Mouse (Mus musculus) embryonic facial prominence, embryonic 14.5 days (tissue): ENCODE results near the gene Elovl7. TPM values are rescaled to one million over a fixed set of nuclear protein-coding genes. Genes with fewer than 3 reads are reported as not detected.
A peak's percentile ranks its signal among the peaks of the same experiment; 100 is the strongest.

Experiments
- ATAC-seq: fragments of 200-750 bp; cut with Nextera tagmentation; 2 replicates; pipeline ENCODE4 v1.8.0; 2017; ENCODE audit warnings: low read depth, moderate number of reproducible peaks, moderate TSS enrichment
- DNase-seq: peaks from one replicate; pipeline ENCODE4 v3.0.0-alpha.2; 2015; ENCODE audit warnings: low spot score
- H3K27ac ChIP-seq: fragments of 300-500 bp; sonication (generic); replicated peaks from 2 replicates; pipeline ENCODE4 v1.5.1; 2014; ENCODE audit warnings: low read depth, mild to moderate bottlenecking, low read length, moderate library complexity
- H3K27me3 ChIP-seq: fragments of 300-500 bp; sonication (generic); replicated peaks from 2 replicates; pipeline ENCODE4 v1.6.1; 2014; ENCODE audit warnings: low read length; ENCODE audit not compliant: control insufficient read depth, insufficient read depth
- H3K36me3 ChIP-seq: fragments of 300-500 bp; sonication (generic); 2 replicates; pipeline ENCODE4 v1.6.1; 2014; ENCODE audit warnings: low read length, mixed read lengths; ENCODE audit not compliant: control insufficient read depth, insufficient read depth
- H3K4me1 ChIP-seq: fragments of 300-500 bp; sonication (generic); 2 replicates; pipeline ENCODE4 v1.6.1; 2014; ENCODE audit warnings: antibody characterized with exemption, low read length; ENCODE audit not compliant: control insufficient read depth, insufficient read depth
- H3K4me2 ChIP-seq: fragments of 300-500 bp; sonication (generic); 2 replicates; pipeline ENCODE4 v1.6.1; 2014; ENCODE audit warnings: low read depth, mild to moderate bottlenecking, low read length, moderate library complexity, mixed read lengths
- H3K4me3 ChIP-seq: fragments of 300-500 bp; sonication (generic); 2 replicates; pipeline ENCODE4 v1.5.1; 2014; ENCODE audit warnings: low read depth, mild to moderate bottlenecking, low read length
- H3K9ac ChIP-seq: fragments of 300-500 bp; sonication (generic); 2 replicates; pipeline ENCODE4 v1.6.1; 2014; ENCODE audit warnings: low read depth, mild to moderate bottlenecking, low read length, moderate library complexity, mixed read lengths
- H3K9me3 ChIP-seq: fragments of 300-500 bp; sonication (generic); 2 replicates; pipeline ENCODE4 v1.6.1; 2016; ENCODE audit warnings: low read length; ENCODE audit not compliant: control insufficient read depth
- WGBS: fragments of 180-500 bp; shearing (Covaris S2); extraction: QIAGEN DNeasy Blood & Tissue Kit; methylation state at CpG from one replicate; pipeline ENCODE4 v1.1.7; 2014; 5-methylcytosine and 5-hydroxymethylcytosine counted together
- polyA plus RNA-seq: library from polyadenylated mRNA; unstranded; fragments of >200 nt; fragmentation: Nextera tagmentation; extraction: Ambion mirVana; gene quantifications from 2 replicates; pipeline ENCODE4 v1.2.1, GENCODE M21; 2014

The Elovl7 gene
- polyA plus RNA-seq, 1 experiment from 2014 or later, result 4.2 TPM

DNA sequence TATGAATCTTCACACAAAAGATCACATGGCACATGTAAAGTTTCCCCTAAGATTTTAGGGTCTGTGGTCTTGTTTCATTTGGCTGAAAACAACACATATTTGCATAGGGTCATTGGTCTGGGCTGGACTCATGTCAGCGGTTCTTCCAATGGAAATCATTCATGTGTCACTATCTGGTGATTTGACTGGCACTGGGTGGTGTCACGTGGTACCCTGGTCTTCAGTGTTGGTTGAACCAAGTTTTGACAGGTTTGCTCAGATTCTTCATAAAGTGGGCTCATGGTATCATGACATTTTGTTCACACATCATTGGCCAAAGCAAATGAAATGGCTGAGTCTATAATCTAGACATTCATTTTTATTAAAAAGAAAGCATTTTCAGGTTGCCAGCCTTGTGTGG, 103.2 kb downstream of the Elovl7 start:
- peaks cover 13% of the 10 kb centered on the region; the same call in 1 of the 2 replicates for H3K4me1 ChIP-seq
- no peaks in the 10 kb centered on the region for H3K27me3 ChIP-seq
- H3K9me3 ChIP-seq, result no peaks in the 10 kb centered on the region
- no peaks in the 10 kb centered on the region for H3K36me3 ChIP-seq
- 90% methylated on average over 2 of the region's 2 CpGs for WGBS
- H3K4me2 ChIP-seq, result peak overlapping the region; percentile 96
- no peak for ATAC-seq
- H3K27ac ChIP-seq, result no peak overlapping the region
- H3K4me3 ChIP-seq, result peak overlapping the region; percentile 74; the same call in 1 of the 2 replicates
- DNase-seq, result no peak
- no peak overlapping the region for H3K9ac ChIP-seq

GRCm38 (mm10) chr13:108319028-108319427, 104.8 kb downstream of the Elovl7 start:
- Histone ChIP-seq H3K4me3 (no peak overlapping the region), H3K27ac (no peak overlapping the region), H3K36me3 (no peaks in the 10 kb centered on the region), H3K27me3 (no peaks in the 10 kb centered on the region), H3K9ac (no peak overlapping the region), H3K4me2 (no peak overlapping the region), H3K4me1 (peaks cover 13% of the 10 kb centered on the region; the same call in 1 of the 2 replicates), H3K9me3 (no peaks in the 10 kb centered on the region)
- WGBS, result 93% methylated on average over 8 of the region's 8 CpGs
- no peak for ATAC-seq
- no peak for DNase-seq

GRCm38 (mm10) chr13:108320216-108320615, 106.0 kb downstream of the Elovl7 start:
- Histone ChIP-seq H3K9ac (no peak overlapping the region), H3K4me3 (no peak overlapping the region), H3K36me3 (no peaks in the 10 kb centered on the region), H3K27ac (no peak overlapping the region), H3K4me2 (no peak overlapping the region), H3K9me3 (no peaks in the 10 kb centered on the region), H3K4me1 (peaks cover 13% of the 10 kb centered on the region; the same call in 1 of the 2 replicates), H3K27me3 (no peaks in the 10 kb centered on the region)
- ATAC-seq, result no peak
- 88% methylated on average over 8 of the region's 8 CpGs for WGBS
- no peak for DNase-seq

- Histone ChIP-seq H3K36me3 (no peaks in the 10 kb centered on the region), H3K27me3 (no peaks in the 10 kb centered on the region), H3K9me3 (no peaks in the 10 kb centered on the region), H3K4me3 (no peak overlapping the region), H3K9ac (no peak overlapping the region), H3K27ac (no peak overlapping the region), H3K4me2 (no peak overlapping the region), H3K4me1 (no peaks in the 10 kb centered on the region)
- WGBS, result 98% methylated on average over 2 of the region's 2 CpGs
- DNase-seq (no peak), ATAC-seq (no peak)
These were observed 108.3 kb downstream of the Elovl7 start for GRCm38 (mm10) chr13:108322466-108322865.

DNA sequence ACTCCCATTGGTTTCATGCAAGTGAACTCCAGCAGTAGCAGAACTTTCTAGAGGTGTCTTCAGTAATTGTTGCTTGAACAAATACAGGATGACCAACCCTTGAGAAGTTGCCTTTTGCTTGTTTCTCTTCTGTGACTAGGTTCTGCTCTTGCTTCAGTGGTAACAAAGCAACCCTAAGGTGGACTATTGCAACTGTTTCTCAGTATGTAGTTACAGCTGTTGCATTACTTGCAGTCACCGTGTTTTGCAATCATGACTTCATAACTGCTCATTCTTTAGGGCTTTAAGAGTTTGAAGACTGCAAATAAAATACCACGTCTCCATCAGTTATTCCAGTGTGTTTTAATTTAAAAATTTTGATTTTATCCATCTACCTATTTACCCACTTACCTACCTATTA, 109.1 kb downstream of the Elovl7 start:
- ATAC-seq (no peak), DNase-seq (no peak)
- Histone ChIP-seq H3K27ac (no peak overlapping the region), H3K4me3 (no peak overlapping the region), H3K4me1 (no peaks in the 10 kb centered on the region), H3K9ac (no peak overlapping the region), H3K27me3 (no peaks in the 10 kb centered on the region), H3K36me3 (no peaks in the 10 kb centered on the region), H3K9me3 (no peaks in the 10 kb centered on the region), H3K4me2 (no peak overlapping the region)
- WGBS, result 90% methylated on average over 2 of the region's 2 CpGs

GRCm38 (mm10) chr13:108323866-108324829, 109.9 kb downstream of the Elovl7 start:
- Histone ChIP-seq H3K4me2 (no peak overlapping the region), H3K36me3 (no peaks in the 10 kb centered on the region), H3K9me3 (no peaks in the 10 kb centered on the region), H3K27ac (no peak overlapping the region), H3K9ac (no peak overlapping the region), H3K4me1 (no peaks in the 10 kb centered on the region), H3K4me3 (no peak overlapping the region), H3K27me3 (no peaks in the 10 kb centered on the region)
- DNase-seq (no peak), ATAC-seq (no peak)
- WGBS, result 89% methylated on average over 22 of the region's 22 CpGs

DNA sequence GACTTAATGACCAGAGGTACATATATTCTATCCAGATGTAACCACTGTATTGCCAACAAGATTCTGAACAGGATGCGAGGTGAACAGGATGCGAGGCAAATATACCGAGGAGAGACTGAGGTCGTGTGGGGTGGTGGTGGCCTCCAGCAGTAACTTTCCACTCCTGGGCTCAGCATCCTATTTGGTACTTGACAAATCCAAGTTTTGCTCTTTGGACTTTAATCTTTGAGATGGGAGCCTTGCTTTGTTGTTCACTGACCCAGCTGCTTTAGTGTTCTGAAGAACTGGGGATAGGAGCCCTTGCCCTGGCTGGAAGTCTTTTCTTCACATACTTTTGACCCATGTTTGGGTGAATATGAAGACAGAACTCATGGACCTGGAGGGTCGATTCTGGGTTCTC, 111.7 kb downstream of the Elovl7 start:
- Histone ChIP-seq H3K27me3 (no peaks in the 10 kb centered on the region), H3K27ac (no peak overlapping the region), H3K36me3 (no peaks in the 10 kb centered on the region), H3K4me1 (no peaks in the 10 kb centered on the region), H3K9ac (no peak overlapping the region), H3K4me2 (no peak overlapping the region), H3K4me3 (no peak overlapping the region), H3K9me3 (no peaks in the 10 kb centered on the region)
- ATAC-seq, result no peak
- 84% methylated on average over 5 of the region's 5 CpGs for WGBS
- no peak for DNase-seq

GRCm38 (mm10) chr13:108326351-108326750, 112.1 kb downstream of the Elovl7 start:
- ATAC-seq, result no peak
- no peaks in the 10 kb centered on the region for H3K9me3 ChIP-seq
- whole genome bisulfite sequencing, result 91% methylated on average over 10 of the region's 10 CpGs
- H3K36me3 ChIP-seq, result no peaks in the 10 kb centered on the region
- H3K27ac ChIP-seq, result no peak overlapping the region
- H3K4me3 ChIP-seq, result no peak overlapping the region
- no peak for DNase-seq
- no peaks in the 10 kb centered on the region for H3K4me1 ChIP-seq
- no peaks in the 10 kb centered on the region for H3K27me3 ChIP-seq
- H3K9ac ChIP-seq, result no peak overlapping the region
- H3K4me2 ChIP-seq, result no peak overlapping the region

DNA sequence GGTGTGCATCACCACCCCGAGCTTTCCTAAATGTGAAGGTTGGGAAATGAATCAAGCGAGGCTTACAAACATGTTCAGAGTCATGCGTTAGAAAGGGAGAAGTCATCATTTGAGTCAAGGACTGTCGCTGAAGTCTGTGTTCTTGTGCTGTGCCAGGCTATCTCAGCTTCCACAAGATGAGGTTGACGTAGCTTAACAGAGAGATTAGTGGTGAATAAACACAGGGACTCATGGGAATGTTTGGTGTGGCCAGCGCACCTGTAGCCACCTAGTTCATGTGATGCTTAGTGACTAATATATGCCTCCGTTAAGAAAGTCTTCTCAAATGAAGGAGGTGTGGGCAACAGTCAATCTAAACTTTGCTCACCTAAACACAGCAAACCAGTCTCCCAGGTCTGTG, 112.8 kb downstream of the Elovl7 start:
- Histone ChIP-seq H3K4me3 (no peak overlapping the region), H3K9me3 (no peaks in the 10 kb centered on the region), H3K27me3 (no peaks in the 10 kb centered on the region), H3K4me2 (no peak overlapping the region), H3K36me3 (no peaks in the 10 kb centered on the region), H3K4me1 (no peaks in the 10 kb centered on the region), H3K27ac (no peak overlapping the region), H3K9ac (no peak overlapping the region)
- no peak for ATAC-seq
- 89% methylated on average over 7 of the region's 7 CpGs for WGBS
- DNase-seq, result no peak
